Mouse (Mus musculus): ENCODE measurements around the gene Srsf2.

DNA sequence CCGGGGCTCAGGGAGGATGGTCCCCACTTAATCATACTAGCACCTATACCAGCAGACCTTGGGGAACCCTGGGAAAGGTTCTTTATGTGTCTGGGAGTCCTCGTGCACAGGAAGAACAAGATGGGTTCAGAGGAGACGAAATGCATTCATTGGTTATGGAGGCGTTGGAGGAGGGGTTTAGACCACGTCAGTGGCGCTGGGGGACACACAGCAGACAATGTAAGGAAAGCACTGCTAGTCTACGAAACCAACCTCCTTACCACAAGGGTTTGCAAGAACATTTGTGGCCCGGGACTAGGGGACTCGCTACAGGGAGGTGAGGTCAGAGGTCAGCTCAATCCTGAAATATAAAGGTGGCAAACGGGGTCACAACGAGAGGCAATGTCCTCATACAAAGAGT is 42.4 kb downstream of the Srsf2 start:
- TF ChIP-seq TAL1 (IDR thresholded peaks at IDR 0.05; ENCODE audit: low read length) (no peak), GATA1 (IDR thresholded peaks at IDR 0.05; ENCODE audit: low read length) (no peak)

All from erythroblast, embryonic 14.5 days (primary cell).